Mouse (Mus musculus): ENCODE measurements around the gene Olfr933. TPM values are rescaled to one million over a fixed set of nuclear protein-coding genes. Genes with fewer than 3 reads are reported as not detected.

Gene Olfr933
- polyA plus RNA-seq (2015; fragmentation: Nextera tagmentation; extraction: Ambion mirVana): not detected in 2 replicates

DNA sequence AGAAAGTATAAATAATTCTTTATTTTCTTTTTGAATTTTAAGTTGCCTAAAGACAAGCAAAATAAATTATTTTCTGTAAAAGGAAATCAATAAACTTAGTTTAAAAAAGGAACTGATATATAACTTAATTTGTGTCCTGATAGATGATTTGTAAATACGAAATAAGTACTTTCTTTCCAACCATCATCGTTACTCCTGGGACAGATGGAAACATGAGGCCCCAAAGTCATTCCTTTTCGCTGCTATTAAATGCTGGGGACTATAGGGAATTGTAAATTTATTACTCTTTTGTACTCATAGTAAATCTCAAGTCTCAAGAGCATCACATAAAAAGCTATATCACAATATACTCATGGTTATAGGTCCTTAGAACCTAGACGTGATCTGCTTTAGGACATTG lies at the start of gene Olfr933:
Gene Olfr933 (plus strand): TSS at position 301 of the 400 bp plus-strand sequence.
- 68% methylated on average over 4 of the region's 4 CpGs for WGBS (ENCODE audit: insufficient replicate concordance)
- DNase-seq: no peak
- Histone ChIP-seq H3K4me3 (ENCODE audit: low read depth, low read length) (no peak within 1 kb of the TSS), H3K27me3 (ENCODE audit: insufficient read depth, low read length) (no peaks in the 10 kb centered on the region), H3K4me2 (ENCODE audit: low read depth, low read length) (no peak within 1 kb of the TSS), H3K36me3 (replicated peaks; ENCODE audit: insufficient read depth, low read length) (no peaks in the 10 kb centered on the region), H3K4me1 (ENCODE audit: insufficient read depth) (no peaks in the 10 kb centered on the region), H3K9ac (replicated peaks) (no peak within 1 kb of the TSS), H3K27ac (ENCODE audit: low read depth) (no peak within 1 kb of the TSS), H3K9me3 (ENCODE audit: low read length) (no peaks in the 10 kb centered on the region)
- TF ChIP-seq EP300 (IDR thresholded peaks at IDR 0.05; ENCODE audit: low read depth) (no peak), CTCF (IDR thresholded peaks at IDR 0.05; ENCODE audit: low read depth) (no peak)
- ATAC-seq: no peak

DNA sequence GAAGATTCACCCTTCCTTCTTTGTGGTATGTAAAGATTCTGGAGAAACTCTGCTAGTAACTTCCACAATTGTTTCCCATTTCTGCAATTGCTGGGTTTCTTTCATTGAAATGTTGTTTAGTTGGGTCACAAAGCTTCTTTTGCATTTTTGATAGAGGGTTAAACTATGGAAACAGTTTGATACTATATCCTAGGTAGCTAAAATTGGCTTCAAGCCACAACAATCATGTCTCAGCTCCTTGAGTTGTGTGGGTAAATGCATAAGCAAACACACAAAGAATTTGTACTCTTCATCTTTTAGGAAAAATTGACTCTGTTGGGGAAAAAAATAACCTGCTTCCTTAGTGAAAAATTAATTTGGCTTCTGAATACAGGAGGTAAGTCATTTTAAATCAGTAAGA lies 42.6 kb upstream of the Olfr933 start, which contains the start of gene Olfr930:
Gene Olfr930 (plus strand): TSS at position 301 of the 400 bp plus-strand sequence.
- Histone ChIP-seq H3K27me3 (ENCODE audit: insufficient read depth, low read length) (no peaks in the 10 kb centered on the region), H3K4me2 (ENCODE audit: low read depth, low read length) (no peak within 1 kb of the TSS), H3K27ac (ENCODE audit: low read depth) (no peak within 1 kb of the TSS), H3K4me1 (ENCODE audit: insufficient read depth) (no peaks in the 10 kb centered on the region), H3K9ac (replicated peaks) (no peak within 1 kb of the TSS), H3K4me3 (ENCODE audit: low read depth, low read length) (no peak within 1 kb of the TSS), H3K9me3 (ENCODE audit: low read length) (no peaks in the 10 kb centered on the region), H3K36me3 (replicated peaks; ENCODE audit: insufficient read depth, low read length) (no peaks in the 10 kb centered on the region)
- DNase-seq (no peak), ATAC-seq (no peak)
- TF ChIP-seq CTCF (IDR thresholded peaks at IDR 0.05; ENCODE audit: low read depth) (no peak), EP300 (IDR thresholded peaks at IDR 0.05; ENCODE audit: low read depth) (no peak)

DNA sequence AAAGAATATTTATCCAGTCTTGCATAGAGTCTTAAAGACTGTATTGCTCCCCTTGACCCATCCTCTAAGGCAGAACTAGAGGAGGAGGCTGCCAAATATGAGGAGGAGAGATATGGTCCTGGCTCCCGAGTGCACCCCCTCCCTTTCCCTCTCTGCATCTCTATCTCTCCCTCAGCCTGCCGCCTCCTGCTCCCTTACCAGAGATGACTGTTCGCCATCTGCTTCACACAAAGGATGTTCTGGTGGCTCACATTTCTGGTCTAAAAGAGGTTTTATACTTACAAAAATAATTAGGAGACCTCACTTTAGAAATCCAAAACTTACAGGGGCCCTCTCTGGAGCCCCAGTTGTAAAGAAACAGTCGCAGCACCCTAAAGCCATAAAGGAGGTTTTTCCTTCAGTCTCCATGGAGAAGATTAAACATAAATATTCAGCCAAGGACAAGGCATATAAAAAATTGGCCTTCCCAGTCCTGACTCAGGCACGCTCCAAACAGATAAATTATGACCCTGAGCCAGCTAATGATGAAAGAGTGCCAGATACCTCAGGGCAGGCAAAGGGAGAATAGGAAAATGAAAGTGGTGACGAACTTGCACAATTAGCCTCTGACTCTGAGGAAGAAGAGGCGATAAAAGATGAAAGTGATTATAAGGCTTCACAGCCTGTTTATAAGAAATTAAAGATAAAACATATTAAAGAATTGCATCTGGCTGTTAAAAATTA lies 18.6 kb upstream of the Olfr933 start:
- H3K9me3 ChIP-seq (ENCODE audit: low read length): no peaks in the 10 kb centered on the region
- TF ChIP-seq EP300 (IDR thresholded peaks at IDR 0.05; ENCODE audit: low read depth): no peak
- no peak for TF ChIP-seq CTCF (IDR thresholded peaks at IDR 0.05; ENCODE audit: low read depth)

DNA sequence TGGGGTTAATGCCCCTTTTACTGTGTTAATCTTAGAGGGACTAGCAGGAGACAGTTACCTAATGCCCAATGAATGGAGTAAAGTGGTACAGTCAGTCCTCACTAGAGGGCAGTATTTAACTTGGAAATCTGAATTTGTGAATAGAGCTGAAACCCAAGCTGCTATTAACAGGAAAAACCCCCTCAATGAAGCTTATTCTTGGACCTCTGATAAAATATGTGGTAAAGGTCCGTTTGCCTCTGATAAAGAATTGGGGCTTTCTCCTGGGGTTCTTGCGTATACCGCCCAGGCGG lies 18.0 kb upstream of the Olfr933 start:
- H3K9me3 ChIP-seq (ENCODE audit: low read length): no peaks in the 10 kb centered on the region
- no peak for TF ChIP-seq EP300 (IDR thresholded peaks at IDR 0.05; ENCODE audit: low read depth)
- DNase-seq (no peak), ATAC-seq (no peak)
- H3K36me3 ChIP-seq (replicated peaks; ENCODE audit: insufficient read depth, low read length): no peaks in the 10 kb centered on the region
- no peak overlapping the region for H3K4me3 ChIP-seq (ENCODE audit: low read depth, low read length)
- H3K27me3 ChIP-seq (ENCODE audit: insufficient read depth, low read length): no peaks in the 10 kb centered on the region
- WGBS (ENCODE audit: insufficient replicate concordance): 69% methylated on average over 4 of the region's 4 CpGs
- no peak overlapping the region for H3K27ac ChIP-seq (ENCODE audit: low read depth)
- H3K4me2 ChIP-seq (ENCODE audit: low read depth, low read length): no peak overlapping the region
- H3K4me1 ChIP-seq (ENCODE audit: insufficient read depth): no peaks in the 10 kb centered on the region
- no peak overlapping the region for H3K9ac ChIP-seq (replicated peaks)

More for the DNA sequence above, 18.6 kb upstream of the Olfr933 start:
- H3K27ac ChIP-seq (ENCODE audit: low read depth): no peak overlapping the region
- WGBS (ENCODE audit: insufficient replicate concordance): 62% methylated on average over 7 of the region's 7 CpGs
- no peaks in the 10 kb centered on the region for H3K4me1 ChIP-seq (ENCODE audit: insufficient read depth)
- no peaks in the 10 kb centered on the region for H3K27me3 ChIP-seq (ENCODE audit: insufficient read depth, low read length)
- H3K36me3 ChIP-seq (replicated peaks; ENCODE audit: insufficient read depth, low read length): no peaks in the 10 kb centered on the region
- ATAC-seq: no peak
- H3K4me3 ChIP-seq (ENCODE audit: low read depth, low read length): no peak overlapping the region
- no peak overlapping the region for H3K9ac ChIP-seq (replicated peaks)
- no peak for DNase-seq
- H3K4me2 ChIP-seq (ENCODE audit: low read depth, low read length): no peak overlapping the region

DNA sequence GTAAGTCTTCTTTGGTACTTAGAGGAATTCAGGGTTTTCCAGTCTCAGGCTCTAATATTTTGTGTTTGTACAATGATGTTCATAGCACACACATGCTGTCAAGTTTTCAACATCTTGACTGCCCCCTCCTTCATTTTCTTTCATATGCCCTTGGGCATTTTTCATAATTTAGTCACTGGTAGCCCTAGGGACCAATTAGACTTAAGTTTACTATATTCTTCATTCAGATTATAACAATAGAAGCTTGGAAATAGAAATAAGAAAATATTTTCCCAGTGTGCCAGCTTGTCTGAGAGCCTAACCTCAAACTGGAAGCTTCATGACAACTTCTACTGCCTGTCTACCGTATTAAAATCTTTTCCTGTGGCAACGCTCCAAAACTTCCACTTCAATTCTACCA lies 16.1 kb downstream of the Olfr933 start, which contains the start of gene Olfr934:
Gene Olfr934 (minus strand): TSS at position 101 of the 400 bp plus-strand sequence.
- no peak for ATAC-seq
- 77% methylated on average over 2 of the region's 2 CpGs for WGBS (ENCODE audit: insufficient replicate concordance)
- no peak for TF ChIP-seq CTCF (IDR thresholded peaks at IDR 0.05; ENCODE audit: low read depth)
- no peak for TF ChIP-seq EP300 (IDR thresholded peaks at IDR 0.05; ENCODE audit: low read depth)
- Histone ChIP-seq H3K9me3 (ENCODE audit: low read length) (no peaks in the 10 kb centered on the region), H3K27ac (ENCODE audit: low read depth) (no peak within 1 kb of the TSS), H3K36me3 (replicated peaks; ENCODE audit: insufficient read depth, low read length) (no peaks in the 10 kb centered on the region), H3K4me2 (ENCODE audit: low read depth, low read length) (no peak within 1 kb of the TSS), H3K27me3 (ENCODE audit: insufficient read depth, low read length) (no peaks in the 10 kb centered on the region), H3K9ac (replicated peaks) (no peak within 1 kb of the TSS), H3K4me1 (ENCODE audit: insufficient read depth) (no peaks in the 10 kb centered on the region), H3K4me3 (ENCODE audit: low read depth, low read length) (no peak within 1 kb of the TSS)
- DNase-seq: no peak

DNA sequence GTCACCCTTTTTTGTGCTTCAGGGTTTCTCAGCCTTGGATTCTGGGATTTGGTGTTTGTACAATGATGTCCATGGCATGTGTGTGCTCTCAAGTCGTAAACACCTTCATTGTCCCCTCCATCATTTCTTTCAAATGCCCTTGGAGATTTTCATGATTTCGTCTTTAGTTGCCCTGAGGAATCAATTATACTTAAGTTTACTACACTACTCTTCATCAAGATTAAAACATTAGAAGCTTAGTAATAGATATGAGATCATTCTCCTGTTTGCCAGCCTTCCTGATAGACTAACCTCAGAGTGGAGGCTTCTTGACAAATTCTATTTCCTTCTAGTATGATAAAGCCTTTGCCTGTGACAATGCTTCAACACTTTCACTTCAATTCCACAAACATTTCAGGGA lies 27.5 kb downstream of the Olfr933 start, which contains the start of gene Olfr935:
Gene Olfr935 (minus strand): TSS at position 101 of the 400 bp plus-strand sequence.
- H3K4me1 ChIP-seq (ENCODE audit: insufficient read depth): no peaks in the 10 kb centered on the region
- no peak within 1 kb of the TSS for H3K27ac ChIP-seq (ENCODE audit: low read depth)
- H3K36me3 ChIP-seq (replicated peaks; ENCODE audit: insufficient read depth, low read length): no peaks in the 10 kb centered on the region
- no peaks in the 10 kb centered on the region for H3K27me3 ChIP-seq (ENCODE audit: insufficient read depth, low read length)
- no peak for ATAC-seq
- no peaks in the 10 kb centered on the region for H3K9me3 ChIP-seq (ENCODE audit: low read length)
- no peak within 1 kb of the TSS for H3K4me3 ChIP-seq (ENCODE audit: low read depth, low read length)
- WGBS (ENCODE audit: insufficient replicate concordance): 62% methylated on average over 2 of the region's 2 CpGs
- DNase-seq: no peak
- no peak within 1 kb of the TSS for H3K4me2 ChIP-seq (ENCODE audit: low read depth, low read length)
- no peak within 1 kb of the TSS for H3K9ac ChIP-seq (replicated peaks)
- TF ChIP-seq EP300 (IDR thresholded peaks at IDR 0.05; ENCODE audit: low read depth) (no peak), CTCF (IDR thresholded peaks at IDR 0.05; ENCODE audit: low read depth) (no peak)
